Mouse (Mus musculus): ENCODE measurements around the gene Wdr95.

Wdr95 gene

DNA sequence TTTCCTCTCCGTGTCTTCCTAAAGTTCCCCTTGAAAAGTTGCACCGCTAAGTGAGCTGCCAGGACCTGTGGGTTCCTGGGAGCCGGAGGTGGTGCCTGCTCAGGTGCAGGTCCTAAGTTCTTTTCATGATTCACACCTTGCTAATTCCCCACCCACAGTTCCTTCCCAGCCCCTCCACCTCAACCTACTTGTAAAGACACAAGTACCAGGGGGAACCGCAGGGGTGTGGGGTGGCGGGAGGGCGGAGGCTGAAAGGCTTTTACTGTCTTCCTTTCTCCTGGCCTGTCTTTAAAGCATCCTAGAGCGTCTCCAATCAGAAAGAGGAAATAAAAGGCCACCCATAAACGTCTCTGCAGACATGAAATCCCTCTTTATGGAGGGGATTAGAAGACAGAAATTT, 55.0 kb downstream of the Wdr95 start:
- DNase-seq = no peak

DNA sequence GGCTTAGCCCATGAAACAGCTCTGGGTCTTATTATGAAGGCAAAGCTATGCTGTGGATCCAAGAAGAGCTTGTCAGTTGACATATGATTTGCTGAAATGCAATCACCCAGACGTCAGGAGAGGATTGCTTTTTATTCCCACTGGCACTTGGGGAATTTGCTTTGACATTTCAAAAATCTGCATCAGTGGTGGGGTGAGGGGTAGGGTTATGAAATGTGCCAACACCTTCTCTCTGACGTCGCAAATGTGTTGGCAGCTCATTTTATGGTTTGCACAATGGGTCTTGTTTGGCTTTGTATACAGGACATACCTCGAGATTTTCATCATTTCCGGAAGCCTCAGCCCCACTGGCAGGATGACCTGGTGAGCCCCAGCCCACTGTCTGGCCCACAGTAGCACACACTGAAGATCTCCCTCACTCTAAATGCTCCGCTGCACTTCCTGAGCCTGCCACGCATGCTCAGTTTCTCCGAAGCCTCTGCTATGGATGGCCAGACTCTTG, 55.7 kb downstream of the Wdr95 start:
- DNase-seq = no peak

DNA sequence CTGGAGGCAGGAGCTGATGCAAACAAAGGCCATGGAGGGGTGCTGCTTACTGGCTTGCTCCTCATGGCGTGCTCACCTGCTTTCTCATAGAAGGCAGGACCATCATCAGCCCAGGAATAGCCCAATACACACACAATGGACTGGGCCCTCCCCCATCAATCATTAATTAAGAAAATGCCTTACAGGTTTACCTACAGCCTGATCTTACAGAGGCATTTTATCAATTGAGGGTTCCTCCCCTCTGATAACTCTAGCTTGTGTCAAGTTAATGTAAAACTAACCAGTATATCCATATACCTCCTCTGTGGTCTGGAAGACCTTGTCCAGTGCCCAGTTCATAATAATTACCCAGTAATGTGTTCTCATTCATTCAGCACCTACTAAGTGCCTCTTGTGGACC, 56.8 kb downstream of the Wdr95 start:
- DNase-seq = no peak

DNA sequence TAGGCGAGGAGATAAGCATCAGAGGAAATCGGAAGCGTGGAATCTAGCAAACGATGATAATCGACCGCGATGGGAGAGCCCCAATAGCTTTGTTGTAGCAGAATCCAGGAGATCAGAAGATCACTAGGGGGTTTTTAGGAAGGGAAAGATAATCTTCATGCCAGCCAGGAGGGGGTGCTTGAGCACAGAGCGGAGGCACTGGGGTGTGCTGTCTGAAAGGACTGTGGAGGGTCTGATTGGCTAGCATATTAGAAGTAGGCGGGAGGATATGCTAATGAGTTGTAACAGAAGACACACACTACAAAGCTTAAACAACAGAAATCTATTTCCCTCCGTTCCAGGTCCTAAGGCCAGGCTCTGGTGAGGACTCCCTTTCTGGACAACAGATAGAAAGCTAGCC, 57.4 kb downstream of the Wdr95 start:
- no peak for DNase-seq

DNA sequence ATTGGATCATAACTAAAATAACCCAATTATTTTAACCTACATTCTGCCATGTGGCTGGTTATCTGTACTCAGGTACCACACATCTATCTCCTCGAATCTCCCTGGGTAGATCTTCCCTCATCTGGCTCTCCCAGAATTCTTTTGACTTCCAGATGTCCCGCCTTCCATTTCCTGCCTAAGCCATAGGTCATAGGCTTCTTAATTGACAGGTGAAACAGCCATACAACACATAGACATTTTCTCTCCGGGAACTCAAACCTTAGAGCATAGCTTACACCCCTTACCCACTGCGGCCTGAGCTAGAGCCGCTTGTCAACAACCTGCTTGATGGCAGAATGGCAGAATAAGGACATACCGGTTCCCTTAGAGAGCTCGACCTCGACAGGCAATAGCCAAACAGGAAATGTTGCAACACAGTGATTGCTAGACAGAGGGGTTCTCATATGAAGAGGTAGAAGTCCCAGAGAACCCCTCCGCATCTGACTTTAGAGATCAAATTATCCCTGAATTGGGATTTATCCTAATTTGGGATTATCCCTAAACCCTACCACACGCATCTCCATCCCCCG, 58.9 kb downstream of the Wdr95 start:
- DNase-seq = no peak

DNA sequence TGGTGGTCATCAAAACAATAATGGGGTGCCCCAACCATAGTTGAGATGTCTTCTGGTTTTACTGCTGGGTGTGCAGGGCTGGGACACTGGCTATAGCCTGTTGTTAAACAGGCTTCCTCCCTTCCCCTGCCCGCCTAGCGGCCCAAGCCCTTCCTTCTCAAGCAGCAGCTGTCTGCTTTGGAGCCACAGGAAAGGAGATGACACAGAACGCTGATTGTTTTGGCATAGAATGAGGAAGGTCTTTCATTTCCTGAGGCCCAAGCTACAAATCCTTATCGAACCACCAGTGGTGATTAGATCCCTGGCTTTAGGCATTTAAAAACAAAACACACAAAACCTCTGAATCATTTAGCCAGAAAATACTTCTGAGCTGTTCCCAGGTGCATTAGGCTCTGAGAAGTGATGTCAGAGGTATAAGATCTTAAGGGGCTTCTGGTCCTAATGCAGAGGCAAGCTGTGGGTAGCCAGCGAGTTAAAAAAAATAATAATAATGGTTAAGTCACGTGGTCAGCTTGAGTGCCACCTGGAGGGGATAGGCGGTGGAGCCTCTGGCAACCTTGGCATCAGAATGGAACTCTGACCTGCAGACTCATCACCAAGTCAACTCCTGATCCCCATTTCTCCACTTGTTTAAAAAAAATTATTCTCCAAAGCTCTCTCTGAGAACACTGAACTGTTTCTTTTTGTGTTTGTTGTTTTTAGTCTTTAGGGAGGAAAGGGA, 60.5 kb downstream of the Wdr95 start:
- no peak for DNase-seq

DNA sequence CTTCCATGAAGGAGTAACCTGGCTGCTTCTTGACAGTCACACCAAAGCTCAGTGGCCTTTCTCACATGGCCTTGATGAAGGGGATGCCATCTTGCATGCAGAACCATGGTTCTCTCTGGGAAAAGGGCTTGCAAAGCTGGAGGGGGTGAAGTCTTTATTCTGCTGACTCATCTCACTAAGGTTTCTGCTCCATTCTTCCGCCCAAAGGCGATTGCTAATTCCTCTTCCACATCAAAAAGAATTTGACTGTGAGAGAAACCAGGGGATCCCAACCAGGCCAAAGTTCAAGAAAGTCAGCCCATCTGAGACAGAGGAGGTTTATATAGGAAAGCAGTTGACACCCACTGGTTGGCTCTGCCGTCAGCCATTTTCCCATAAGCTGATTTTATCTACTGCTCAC, 61.5 kb downstream of the Wdr95 start:
- no peak for DNase-seq

DNA sequence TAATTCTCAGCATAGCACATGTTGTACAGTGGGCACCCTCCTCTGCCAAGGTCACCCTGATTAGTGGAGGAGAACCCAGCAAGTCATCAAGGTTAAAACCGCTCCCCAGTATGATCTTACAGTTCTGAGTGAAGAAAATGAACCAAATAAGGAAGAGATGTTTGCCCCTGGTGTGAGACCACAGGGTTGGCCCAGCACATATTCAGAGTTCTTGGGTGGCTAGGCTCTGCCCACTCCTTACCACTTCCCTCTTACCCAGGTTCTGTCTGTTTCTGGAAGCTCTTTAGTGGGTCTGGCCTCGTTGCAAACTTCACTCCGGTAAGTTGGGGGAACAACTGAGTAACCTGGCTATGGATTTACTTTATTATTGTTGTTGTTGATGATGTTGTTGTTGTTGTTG, 65.7 kb downstream of the Wdr95 start:
- no peak for DNase-seq

DNA sequence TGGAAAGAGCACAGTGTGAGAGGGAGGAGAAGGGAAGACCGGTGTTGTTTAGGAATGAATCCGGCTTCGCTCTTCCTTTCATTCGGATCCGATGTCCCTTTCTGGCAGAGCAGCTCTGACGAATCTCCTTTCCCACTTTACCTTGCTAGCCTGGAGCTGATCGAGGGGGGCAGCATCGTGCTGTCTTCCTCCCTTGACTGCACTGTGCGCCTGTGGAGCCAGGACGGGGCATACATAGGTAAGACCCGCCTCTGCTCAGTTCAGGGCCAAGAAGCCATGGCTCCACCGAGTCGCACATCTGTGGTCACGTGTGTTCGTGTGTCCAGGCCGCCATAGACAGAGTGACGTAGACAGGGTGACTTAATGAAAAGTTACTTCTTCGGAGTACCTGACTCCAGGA, 68.9 kb downstream of the Wdr95 start:
- DNase-seq = no peak

DNA sequence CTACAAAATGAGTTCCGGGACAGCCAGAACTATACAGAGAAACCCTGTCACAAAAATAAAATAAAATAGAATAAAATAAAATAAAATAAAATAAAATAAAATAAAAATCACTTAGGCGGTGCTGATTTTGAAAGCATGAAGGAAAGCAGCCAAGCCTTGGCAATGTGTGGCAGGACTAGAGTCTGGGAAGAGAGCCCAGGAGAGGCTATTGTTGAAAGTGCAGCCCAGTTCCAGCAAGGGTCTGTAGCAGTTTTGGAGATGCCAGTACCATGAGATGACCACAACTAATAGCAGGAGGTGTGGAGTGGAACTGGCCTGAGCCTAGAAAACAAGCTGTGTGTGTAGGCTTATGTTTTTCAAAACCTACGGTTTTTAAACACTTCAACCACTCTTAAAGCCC, 73.5 kb downstream of the Wdr95 start:
- no peak for DNase-seq

DNA sequence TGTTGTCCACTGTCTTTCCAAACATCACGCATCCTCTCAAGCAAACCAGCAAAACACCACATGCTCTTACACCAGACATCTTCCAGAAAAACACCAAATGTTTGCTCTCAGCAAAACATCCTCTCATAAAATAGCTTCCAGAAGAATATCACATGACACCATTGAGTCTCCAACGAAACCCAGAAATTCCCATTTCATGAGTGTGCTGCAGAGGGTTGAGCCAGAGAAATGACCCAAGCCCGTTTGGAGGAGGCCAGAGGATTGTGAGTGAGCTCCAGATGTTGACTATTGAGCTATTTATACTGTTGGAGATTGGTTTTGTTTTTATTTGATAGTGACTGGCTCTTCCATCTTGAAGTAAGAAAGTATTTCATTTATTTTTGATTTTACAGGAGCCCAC, 74.8 kb downstream of the Wdr95 start:
- no peak for DNase-seq

DNA sequence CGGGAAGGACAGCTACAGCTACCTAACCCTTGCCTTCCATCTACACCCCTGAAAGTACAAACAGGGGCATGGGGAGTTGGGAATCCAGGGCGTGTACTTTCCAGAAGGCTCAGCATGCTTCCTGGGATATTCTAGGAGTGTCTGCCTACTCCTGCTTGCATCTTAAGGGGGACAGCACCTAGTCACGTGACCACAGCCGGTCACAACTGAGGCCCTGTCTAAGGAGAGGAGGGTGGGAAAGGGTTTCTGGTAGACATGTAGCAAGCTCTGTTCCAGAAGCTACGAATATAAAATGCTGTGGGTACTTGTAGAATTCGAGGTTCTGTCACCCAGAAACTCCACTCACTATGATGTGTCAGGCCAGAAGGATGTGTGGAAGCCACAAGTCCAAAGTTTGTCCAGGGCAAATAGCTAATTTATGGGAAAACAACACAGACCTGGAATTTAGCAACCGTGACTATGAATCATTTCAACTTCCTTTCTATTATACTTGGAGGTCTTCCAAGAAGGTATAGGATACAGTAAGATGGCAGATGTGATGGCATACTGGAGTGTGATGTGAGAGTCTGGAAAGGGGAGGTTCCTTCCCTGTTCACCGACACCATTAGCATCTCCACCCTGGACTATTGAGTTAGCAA, 78.7 kb downstream of the Wdr95 start:
- DNase-seq = no peak

DNA sequence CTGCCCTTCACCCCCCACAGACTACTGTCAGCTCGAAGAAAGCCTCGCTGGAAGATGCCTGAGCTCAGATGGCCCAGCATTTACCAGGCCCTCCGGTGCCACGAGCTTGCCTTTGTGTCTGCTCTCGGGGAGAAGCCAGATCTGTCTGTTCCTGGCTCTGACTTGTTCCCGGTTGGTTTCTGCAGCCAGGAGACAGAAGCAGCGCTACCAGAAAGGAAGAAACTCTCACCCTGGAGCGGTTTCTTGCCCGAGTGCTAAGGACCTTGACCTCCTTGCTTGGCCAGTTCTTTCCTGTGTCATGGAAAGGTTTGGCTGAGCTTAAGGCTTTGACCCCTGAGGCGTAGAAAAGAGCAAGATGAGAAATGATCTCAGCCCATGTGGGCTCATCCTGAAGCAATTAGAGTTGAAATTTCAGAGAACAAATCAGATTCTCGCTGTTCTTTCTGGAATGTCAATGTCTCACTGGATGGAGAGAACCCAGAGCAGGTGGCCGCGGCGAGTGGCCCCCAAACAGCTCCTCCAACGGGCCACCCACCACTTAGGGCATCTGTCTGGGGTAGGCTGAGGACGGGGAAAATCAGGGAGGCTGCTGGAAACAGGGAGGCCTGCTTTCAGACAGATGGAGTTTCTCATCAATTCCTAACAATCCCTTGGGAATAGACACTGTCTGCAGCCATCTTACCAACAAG, 83.1 kb downstream of the Wdr95 start:
- DNase-seq = no peak

DNA sequence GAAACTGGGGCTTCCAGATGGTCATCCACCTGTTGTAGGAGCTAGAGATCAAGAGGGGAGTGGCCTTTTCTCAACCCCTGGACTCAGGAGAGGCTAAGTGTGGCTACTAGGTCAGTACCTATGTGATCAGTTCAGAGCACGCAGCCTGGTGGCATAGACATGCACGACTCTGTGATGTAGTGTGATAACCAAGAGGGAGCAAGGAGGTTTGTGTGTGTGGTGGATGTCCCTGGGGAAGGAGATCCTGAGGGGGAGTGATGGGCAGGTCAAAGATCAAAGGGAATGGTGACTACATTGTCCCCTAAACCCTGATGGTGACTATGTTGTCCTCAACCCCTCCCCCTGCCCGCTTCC, 83.7 kb downstream of the Wdr95 start:
- no peak for DNase-seq

DNA sequence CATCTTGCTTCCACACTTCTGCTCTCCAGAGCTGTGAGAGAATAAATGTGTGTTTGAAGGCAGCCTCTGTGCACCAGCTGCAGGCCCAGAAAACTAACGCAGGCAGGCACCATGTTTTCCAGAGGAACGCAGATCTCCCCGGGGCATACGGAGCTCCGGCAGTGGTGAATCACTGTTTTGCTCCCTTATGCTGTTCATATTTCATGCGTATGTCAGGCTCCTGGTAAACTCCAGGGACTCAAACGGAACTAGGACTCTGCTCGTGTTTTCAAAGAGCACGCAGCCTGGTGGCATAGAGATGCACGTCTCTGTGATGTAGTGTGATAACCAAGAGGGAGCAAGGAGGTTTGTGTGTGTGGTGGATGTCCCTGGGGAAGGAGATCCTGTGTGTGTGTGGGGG, 84.3 kb downstream of the Wdr95 start:
- no peak for DNase-seq

DNA sequence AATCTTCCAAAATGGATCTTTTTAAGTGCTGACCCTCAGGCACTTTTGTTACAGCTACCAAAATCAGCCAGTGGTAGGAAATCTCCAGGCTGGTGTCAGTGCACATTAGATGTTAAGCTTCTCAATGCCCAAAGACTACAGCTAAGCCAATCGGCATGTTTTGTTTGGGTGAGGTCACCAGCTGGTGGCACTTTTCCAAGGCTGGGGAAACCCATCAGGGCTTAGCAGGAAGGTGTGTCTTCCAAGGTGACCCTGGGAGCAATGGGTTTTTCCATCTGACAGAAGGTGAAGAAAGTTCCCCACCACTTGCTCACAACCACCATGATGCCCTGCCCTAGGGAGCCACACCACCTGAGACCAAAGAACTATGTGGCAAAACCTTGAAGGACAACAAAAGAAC, 87.7 kb downstream of the Wdr95 start:
- DNase-seq = no peak

DNA sequence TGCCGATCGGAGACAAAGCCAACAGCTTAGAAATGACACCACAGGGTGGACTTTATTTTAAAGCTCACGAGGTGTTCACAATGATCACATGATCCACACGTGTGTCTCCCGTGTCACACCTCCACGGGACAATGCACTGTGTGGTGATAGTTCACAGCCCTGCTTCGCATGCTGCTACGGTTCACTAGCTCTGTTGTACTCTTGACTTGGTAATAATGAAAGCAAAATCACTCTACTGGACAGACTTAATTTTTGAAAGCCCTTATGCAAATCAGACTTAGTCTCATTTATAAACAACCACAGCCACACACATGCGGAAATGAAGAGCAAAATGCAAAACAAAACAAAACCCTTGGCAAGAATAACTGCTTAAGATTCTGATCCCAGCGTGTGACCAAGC, 88.3 kb downstream of the Wdr95 start:
- DNase-seq = no peak

DNA sequence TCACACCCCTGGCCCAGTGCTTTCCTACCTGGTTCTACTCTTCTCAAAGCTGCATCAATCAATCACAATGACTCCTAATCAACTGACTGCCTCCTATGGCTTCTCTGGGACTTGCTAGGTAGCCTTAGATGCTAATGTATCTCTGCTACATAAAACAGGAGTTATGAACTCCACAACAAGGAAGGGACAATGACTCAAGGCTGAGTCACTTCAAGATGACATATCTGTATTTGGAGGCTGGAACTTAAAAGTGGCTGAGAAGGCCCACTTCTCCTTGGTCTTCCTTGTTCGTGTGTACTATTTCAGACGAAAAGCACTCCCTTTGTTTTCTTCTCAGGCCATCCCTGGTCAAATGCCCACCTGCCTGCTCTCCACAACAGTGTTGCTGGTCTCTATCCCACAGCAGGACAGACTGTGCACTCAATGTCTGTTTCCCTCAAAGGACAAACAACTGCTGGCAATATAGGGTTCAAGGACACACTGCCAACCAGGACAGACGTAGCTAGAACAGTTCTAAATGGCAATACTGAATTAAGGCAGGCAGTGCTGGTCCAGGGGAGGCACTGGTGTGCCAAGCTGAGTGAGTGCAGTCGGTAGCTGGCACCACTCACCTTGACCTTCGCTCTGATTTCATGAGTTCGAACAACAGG, 89.4 kb downstream of the Wdr95 start:
- DNase-seq = no peak

DNA sequence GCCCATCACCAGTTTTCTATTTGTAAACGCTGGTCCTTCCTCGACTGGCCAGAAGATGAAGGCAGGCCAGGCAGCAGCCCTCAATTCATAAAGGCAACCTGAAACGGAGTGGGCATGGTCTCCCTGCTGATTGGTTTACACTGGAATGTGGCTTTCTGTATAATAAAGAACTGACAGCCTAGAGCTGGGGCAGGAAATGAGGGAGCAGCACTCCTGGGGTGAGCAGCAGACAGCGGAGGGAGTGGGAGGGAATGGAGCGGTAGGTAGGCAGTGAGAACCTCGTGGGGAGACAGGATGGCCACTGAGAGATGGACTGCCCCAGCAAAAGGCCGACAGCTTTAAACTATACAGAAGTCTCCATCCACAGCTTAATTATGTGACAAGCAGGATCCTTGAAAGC, 93.7 kb downstream of the Wdr95 start:
- no peak for DNase-seq

DNA sequence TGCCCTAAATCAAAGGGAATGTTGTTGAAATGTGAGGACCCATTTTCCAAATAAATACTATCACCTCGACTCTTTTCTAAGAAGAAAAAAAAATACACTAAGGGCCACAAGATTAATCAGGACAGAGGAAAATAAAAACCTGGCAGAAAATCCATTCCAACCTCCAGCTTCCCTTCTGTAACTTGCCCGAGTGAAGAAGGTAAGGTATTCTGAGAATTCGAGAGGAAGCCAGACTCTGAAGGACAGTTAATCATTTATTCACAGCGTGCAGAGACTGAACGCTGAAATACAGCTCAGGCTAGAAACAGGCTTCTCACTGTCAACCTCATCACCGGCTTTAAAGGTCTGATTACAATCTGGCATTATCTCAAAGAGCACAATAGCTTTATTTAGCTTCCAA, 94.2 kb downstream of the Wdr95 start:
- no peak for DNase-seq

DNA sequence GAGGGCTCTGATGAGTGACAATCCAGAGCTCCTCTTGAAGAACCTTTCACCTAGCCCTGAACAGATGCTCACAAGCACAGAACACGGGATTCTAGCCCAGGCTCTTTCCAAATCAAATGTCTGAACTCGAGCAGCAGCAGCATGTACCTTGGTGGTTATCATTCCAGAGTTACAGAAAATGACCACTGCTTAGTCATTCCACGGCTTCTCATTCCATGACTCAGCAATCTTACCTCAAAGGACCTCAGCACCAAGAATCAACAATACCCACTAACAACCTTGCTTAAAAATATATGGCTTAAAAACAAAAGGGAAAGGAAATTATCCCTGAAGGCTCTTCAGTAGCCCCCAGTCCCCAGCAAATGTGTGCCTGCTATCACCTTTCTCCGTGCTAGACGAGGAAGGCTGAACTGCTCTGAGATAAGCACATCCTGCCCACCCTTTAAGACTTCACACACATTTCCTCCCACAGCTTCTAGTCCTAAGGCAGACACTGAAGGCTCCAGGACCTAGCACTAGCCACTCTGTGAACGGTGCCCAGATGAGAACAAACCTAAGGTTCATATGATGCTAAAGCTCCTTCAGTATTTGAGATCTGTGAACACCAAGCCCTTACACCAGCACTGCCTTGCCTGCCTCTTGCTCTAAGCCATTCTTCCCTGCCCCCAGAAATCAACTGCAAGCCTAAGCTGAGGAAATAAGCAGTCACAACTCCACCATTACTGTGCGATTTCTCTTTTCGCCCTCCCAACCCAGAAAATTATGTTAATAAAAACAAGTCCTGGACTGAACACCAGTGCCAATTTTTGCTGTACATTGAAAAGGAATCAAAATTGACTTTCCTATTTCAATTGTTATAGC, 95.6 kb downstream of the Wdr95 start:
- DNase-seq = no peak

DNA sequence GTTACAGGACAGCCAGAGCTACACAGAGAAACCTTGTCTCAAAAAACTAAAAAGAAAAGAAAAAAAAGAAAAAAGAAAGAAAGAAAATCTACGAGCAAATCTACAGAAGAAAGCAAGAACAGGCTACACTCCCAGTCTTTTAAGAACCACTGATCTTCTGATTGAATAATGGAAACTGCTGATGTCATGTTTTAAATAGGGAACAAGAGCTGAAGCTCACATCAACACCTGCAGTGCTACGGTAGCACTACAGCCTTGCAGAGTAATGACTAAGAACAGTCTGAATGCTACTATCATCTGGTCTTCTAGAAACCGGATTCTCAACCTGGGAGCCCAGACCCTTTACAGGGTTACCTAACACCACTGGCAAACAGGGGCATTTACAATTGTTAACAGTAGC, 97.1 kb downstream of the Wdr95 start:
- no peak for DNase-seq
